Mouse (Mus musculus): ENCODE results near the gene Vmn1r199.
"Not testable (repeated sequence)": the region's sequence is repeated elsewhere in the genome, so short reads cannot be mapped to it uniquely, and the experiment has no call there.

The Vmn1r199 gene

GRCm38 (mm10) chr13:22379518-22379917, at the start of gene Vmn1r199:
Gene Vmn1r199 (plus strand): TSS chr13:22379818.
- DNase-seq (ENCODE audit: inconsistent age in 2 of 2, low spot score in 1 of 2): no peak

DNA sequence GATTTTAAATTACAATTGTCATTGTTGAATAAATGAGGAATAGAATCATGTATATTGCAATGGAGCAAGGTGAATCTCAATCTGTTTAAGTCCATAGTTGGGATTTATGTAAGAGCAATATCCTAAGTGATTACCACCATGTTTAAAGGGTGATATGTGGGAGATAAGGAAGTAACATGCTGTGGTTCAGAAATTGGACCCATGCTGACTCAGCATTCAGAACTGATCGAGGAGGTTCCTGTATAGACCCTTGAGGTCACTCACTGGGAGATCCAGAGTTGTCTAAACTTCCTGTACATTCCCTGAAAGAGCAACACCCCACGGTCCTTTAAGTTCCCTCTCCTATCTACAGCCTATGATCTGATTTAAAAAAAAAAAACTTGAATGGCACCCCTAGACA, 46.3 kb upstream of the Vmn1r199 start:
- DNase-seq (ENCODE audit: inconsistent age in 2 of 2, low spot score in 1 of 2): no peak

GRCm38 (mm10) chr13:22335565-22335964, 44.1 kb upstream of the Vmn1r199 start:
- DNase-seq (ENCODE audit: inconsistent age in 2 of 2, low spot score in 1 of 2): no peak

- DNase-seq (ENCODE audit: inconsistent age in 2 of 2, low spot score in 1 of 2): no peak
These were observed 29.6 kb upstream of the Vmn1r199 start, which contains the start of gene Vmn1r198 for GRCm38 (mm10) chr13:22350064-22350463. Gene Vmn1r198 (plus strand): TSS chr13:22350364.

DNA sequence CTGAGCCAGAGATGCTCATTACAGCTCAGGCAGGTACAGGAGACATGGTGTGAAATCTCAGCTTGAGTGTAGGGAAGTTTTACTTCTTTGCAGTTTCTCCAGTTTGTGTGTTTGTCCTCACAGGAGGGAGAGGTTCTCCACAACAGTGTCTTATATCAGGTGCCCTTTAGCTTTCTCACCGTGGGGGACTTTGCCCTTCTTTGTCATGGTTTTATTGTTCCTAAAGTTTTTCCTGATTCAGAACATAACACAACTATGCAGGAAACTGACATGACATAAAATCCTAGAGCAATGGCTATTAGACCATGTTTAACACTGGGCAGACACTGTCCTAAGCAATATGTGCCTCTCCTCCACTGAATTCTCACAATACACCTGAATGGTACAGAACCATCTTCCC, 28.8 kb upstream of the Vmn1r199 start:
- no peak for DNase-seq (ENCODE audit: inconsistent age in 2 of 2, low spot score in 1 of 2)

DNA sequence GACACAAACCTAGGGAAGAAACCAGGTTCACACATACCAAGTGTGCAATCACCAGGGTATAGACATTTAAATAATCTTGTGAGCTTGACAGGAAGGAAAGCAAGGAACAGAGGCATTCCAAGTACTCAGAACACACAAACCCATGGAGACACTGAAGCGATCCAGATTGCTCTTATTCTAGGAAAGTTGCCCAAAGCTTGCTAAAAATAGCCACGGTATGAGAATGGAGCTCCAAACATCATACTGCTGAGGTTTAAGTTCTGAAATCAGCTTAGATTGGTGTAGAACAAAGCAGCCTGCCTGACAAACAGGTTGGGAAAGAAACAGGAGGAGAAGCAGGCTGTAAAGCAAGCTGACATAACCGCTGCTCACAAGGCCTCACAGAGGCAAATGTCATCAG, 1.5 kb downstream of the Vmn1r199 start:
- not testable (repeated sequence) for DNase-seq (ENCODE audit: inconsistent age in 2 of 2, low spot score in 1 of 2)

DNA sequence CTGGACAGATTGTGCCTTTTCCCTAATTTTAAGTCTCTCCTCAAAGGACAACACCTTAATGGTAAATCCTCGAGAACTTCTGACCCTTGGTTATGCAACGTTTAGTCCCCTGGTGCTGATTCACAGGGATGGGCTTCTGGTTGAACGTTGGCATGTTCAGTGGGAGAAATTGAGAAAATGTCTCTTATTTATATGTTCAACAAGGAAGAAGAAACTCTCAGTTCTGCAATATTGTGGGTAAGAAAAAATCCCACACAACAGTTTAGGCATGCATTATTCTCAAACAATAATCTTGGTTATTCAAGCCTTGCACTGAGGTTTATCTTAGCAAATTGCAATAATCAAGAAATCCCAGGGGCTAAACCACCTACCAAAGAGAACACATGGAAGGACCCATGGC, 3.8 kb downstream of the Vmn1r199 start:
- DNase-seq (ENCODE audit: inconsistent age in 2 of 2, low spot score in 1 of 2): no peak

- DNase-seq (ENCODE audit: inconsistent age in 2 of 2, low spot score in 1 of 2): no peak
These were observed 7.4 kb downstream of the Vmn1r199 start for GRCm38 (mm10) chr13:22387050-22387449.

DNA sequence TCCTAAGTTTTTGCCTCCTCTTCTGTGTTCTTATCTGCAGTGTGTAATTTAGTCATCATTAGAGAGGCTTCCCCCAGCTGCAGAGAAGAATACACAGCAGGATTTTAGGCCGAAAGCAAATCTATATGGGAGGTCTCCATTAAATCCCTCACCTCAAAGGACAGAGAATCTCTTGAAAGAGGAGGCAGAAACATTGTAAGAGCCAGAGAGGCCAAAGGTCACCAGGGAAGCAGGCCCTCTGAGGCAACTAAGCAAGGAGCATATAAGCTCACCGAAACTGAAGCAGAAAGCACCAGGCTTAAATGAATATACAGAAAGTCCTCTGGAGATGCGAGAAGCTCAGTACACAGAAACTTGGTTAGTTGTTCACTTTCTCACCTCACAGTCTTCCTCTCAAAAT, 10.5 kb downstream of the Vmn1r199 start, which contains the start of gene Vmn1r200:
Gene Vmn1r200 (plus strand): TSS at position 301 of the 400 bp plus-strand sequence.
- DNase-seq (ENCODE audit: inconsistent age in 2 of 2, low spot score in 1 of 2): no peak

- no peak for DNase-seq (ENCODE audit: inconsistent age in 2 of 2, low spot score in 1 of 2)
These were observed 23.4 kb downstream of the Vmn1r199 start for GRCm38 (mm10) chr13:22402978-22403377.
